Mouse (Mus musculus): ENCODE results near the gene Elovl3.

GRCm38 (mm10) chr19:46110214-46110613 is 21.5 kb upstream of the Elovl3 start:
- TF ChIP-seq CTCF (IDR thresholded peaks at IDR 0.05; ENCODE audit: low read depth, low read length) (no peak), POLR2A (IDR thresholded peaks at IDR 0.05; ENCODE audit: insufficient read depth, low read length) (no peak), EP300 (IDR thresholded peaks at IDR 0.05; ENCODE audit: insufficient read depth, low read depth, low read length) (no peak)
